Mouse (Mus musculus) left cerebral cortex, postnatal 4 days (tissue): ENCODE data around the gene Hist1h1e. TPM values are rescaled to one million over a fixed set of nuclear protein-coding genes. Genes with fewer than 3 reads are reported as not detected.
"Not testable (repeated sequence)": the region's sequence is repeated elsewhere in the genome, so short reads cannot be mapped to it uniquely, and the experiment has no call there.

Source experiments
- DNase-seq: peaks from one replicate; pipeline ENCODE4 v3.0.0-alpha.2; 2022
- intact Hi-C: fragments of 180-260 bp; cut with DNase I; formaldehyde crosslinking; loops from one replicate; pipeline ENCODE4 v1.15.1; 2025
- microRNA-seq: library from miRNA; unstranded; fragments of <30 nt; microRNA quantifications from one replicate; pipeline ENCODE4 v1.2.0, GENCODE M21; 2022
- total RNA-seq, 2 experiments: library from RNA; stranded (reverse); gene quantifications; 2 replicates each; pipeline ENCODE4 v1.2.3; 2021

Gene Hist1h1e
- total RNA-seq, 2 experiments from 2014 or later = 112 to 117 TPM

- DNase-seq = peak; percentile 91
- intact Hi-C loops = not testable (repeated sequence)
Measured at GRCm38 (mm10) chr13:23573898-23574524, 48.3 kb downstream of the Hist1h1e start, which contains the start of the genes Hist1h2bf and Hist1h2ad. Gene Hist1h2bf (minus strand): TSS chr13:23574196. Gene Hist1h2ad (plus strand): TSS chr13:23574381.

DNA sequence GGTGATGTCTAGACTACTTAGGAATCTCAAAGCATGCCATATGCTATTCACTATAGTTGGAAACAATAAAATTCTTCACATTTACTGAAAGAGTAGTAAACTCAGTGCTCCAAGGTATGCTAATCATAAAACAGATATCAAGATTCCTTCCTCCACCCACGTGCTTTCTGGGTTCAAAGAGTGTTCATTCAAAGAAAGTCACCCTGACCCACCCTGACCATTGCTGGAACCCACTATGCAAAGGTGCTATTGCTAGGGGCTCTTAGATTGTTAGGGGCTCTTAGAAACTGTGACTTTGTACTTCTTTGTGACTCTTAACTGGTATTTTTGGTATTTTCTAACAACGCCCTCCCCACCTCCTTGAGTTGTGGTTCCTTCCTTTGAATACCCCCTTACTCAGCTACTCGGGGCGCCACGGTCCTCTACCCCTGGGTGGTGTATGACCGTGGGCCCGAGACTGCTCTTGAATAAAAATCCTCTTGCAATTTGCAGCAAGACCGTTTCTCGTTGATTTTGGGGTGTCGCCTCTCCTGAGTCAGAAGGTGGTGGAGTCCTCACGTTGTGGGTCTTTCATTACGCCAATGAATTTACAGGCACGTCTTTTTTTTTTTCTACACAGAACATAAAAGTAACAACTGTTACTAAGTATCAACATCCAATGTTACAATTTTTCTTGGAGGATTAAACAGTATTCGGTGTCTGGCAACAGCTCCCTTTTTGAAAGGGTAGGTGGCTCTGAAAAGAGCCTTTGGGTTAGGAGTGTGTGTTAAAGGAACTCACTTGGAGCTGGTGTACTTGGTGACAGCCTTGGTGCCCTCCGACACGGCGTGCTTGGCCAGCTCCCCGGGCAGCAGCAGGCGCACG is 49.1 kb downstream of the Hist1h1e start:
- intact Hi-C loops, DNase-seq: not testable (repeated sequence)

DNA sequence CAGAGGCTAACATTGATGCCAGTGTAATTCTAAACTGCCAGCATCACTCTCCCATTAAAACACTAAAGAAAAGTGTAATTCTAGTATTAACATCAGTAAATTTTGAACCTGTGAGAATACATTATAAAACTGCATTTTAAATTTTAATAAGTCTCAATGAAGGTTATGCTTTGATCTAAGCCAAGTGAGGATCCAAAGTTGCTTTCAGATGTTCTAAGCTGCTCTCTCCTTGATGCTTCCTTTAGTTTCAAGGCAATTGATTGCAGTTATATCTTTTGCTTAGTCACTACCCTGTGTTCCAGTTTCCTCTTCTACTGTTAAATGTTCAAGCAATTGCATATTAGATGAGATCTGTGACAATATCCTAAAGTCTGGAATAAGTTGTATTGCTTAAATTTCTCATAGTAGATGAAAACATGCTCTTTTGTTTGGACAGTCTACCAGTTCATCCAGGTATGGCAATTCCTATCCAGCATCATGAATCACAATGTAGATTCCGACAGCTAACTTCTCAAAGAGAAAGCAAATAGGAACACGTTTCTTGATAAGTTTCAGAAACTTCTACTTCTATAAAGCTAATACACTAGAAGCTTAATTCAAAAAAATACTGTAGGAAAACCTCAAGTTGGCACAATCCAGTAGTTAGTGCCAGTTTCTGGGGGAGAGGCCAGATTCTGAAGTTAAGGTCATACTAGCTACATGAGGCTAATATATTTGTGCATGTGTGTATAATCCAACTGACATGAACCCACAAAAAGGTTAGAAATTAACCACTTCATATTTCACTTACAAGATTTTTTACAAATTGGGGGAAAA is 49.9 kb downstream of the Hist1h1e start:
- intact Hi-C loops = no loop called here
- DNase-seq = no peak

DNA sequence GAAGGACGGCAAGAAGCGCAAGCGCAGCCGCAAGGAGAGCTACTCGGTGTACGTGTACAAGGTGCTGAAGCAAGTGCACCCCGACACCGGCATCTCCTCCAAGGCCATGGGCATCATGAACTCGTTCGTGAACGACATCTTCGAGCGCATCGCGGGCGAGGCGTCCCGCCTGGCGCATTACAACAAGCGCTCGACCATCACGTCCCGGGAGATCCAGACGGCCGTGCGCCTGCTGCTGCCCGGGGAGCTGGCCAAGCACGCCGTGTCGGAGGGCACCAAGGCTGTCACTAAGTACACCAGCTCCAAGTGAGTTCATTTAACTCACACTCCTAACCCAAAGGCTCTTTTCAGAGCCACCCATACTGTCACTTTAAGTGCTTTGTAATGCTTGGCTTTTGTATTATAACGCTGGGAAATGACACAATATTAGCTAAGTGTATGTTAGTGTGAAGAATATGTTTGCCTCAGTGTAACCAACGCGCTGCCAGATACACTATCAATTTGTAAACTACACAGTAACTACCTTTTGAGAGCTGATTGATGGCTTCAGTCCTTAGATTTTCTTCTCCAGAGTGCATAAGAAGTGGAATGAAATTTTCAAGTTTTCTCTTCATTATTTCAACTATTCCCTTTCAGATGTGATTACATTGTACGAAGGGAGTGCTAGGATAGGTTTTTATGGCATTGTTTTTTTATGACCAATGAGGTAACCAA is 50.7 kb downstream of the Hist1h1e start:
- DNase-seq = not testable (repeated sequence)

GRCm38 (mm10) chr13:23571022-23571503 is 51.3 kb downstream of the Hist1h1e start, which contains the start of the genes Hist1h2ae and Hist1h2bg:
Gene Hist1h2ae (minus strand): TSS chr13:23571220.
Gene Hist1h2bg (plus strand): TSS chr13:23571396.
- DNase-seq = peak; percentile 57
- intact Hi-C loops = no loop called here

More for the DNA sequence above, 50.7 kb downstream of the Hist1h1e start:
- intact Hi-C loops = not testable (repeated sequence)

Small RNA genes lying within 50 kb of the gene (microRNA-seq; reads per million reads assigned to microRNA genes)
- gene Gm44359 (not detected), gene Gm44394 (not detected)

Other genes with a start within 250 kb of the Hist1h1e start
- gene Abt1, start 198.7 kb downstream of the Hist1h1e start, total RNA-seq = 1 to 10 TPM; 5.6 to 6.1 TPM
- gene Btn1a1, start 156.7 kb downstream of the Hist1h1e start, total RNA-seq = not detected
- not detected for gene Btn2a2, start 133.7 kb downstream of the Hist1h1e start, total RNA-seq
- 100 to 1,000 TPM; 441 to 470 TPM for gene Hist1h4h, start 91.5 kb downstream of the Hist1h1e start, total RNA-seq
- gene Hist1h2af, start 88.7 kb downstream of the Hist1h1e start, total RNA-seq = 10 to 100 TPM; 74.6 to 86.0 TPM
- gene Hist1h3g, start 87.1 kb downstream of the Hist1h1e start, total RNA-seq = 10 to 100 TPM; 22.0 to 28.6 TPM
- gene Hist1h2bh, start 79.2 kb downstream of the Hist1h1e start, total RNA-seq = 1 to 10 TPM; 4.5 to 6.1 TPM
- 10 to 100 TPM; 42.2 to 44.0 TPM for gene Hist1h3f, start 78.5 kb downstream of the Hist1h1e start, total RNA-seq
- 100 to 1,000 TPM; 224 to 235 TPM for gene Hist1h4f, start 70.9 kb downstream of the Hist1h1e start, total RNA-seq
- 10 to 100 TPM; 12.0 to 12.4 TPM for gene Hist1h1d, start 69.3 kb downstream of the Hist1h1e start, total RNA-seq
- 100 to 1,000 TPM; 130 to 134 TPM for gene Hist1h3e, start 60.2 kb downstream of the Hist1h1e start, total RNA-seq
- 10 to 100 TPM; 24.5 to 31.0 TPM for gene Hist1h2ae, start 51.3 kb downstream of the Hist1h1e start, total RNA-seq
- 100 to 1,000 TPM; 203 to 225 TPM for gene Hist1h2bg, start 51.2 kb downstream of the Hist1h1e start, total RNA-seq
- 100 to 1,000 TPM in 1 of 2 experiments, 10 to 100 TPM in 1; 87.5 to 105 TPM for gene Hist1h2bf, start 48.4 kb downstream of the Hist1h1e start, total RNA-seq
- 10 to 100 TPM; 18.6 to 25.5 TPM for gene Hist1h2ad, start 48.2 kb downstream of the Hist1h1e start, total RNA-seq
- gene Hist1h3d, start 46.8 kb downstream of the Hist1h1e start, total RNA-seq = 10 to 100 TPM; 18.8 to 24.3 TPM
- 100 to 1,000 TPM; 177 to 192 TPM for gene Hist1h4d, start 41.0 kb downstream of the Hist1h1e start, total RNA-seq
- 10 to 100 TPM; 13.0 to 16.9 TPM for gene Hist1h2be, start 1.4 kb downstream of the Hist1h1e start, total RNA-seq
- gene Hist1h2ac, start 61.4 kb upstream of the Hist1h1e start, total RNA-seq = 1 to 10 TPM; 4.8 to 5.4 TPM
- gene Hist1h2bc, start 61.6 kb upstream of the Hist1h1e start, total RNA-seq = 10 to 100 TPM; 16.7 to 17.0 TPM
- gene Hist1h1t, start 73.3 kb upstream of the Hist1h1e start, total RNA-seq = not detected
- gene Hist1h4c, start 75.9 kb upstream of the Hist1h1e start, total RNA-seq = 100 to 1,000 TPM; 109 to 126 TPM
- gene Hfe, start 88.3 kb upstream of the Hist1h1e start, total RNA-seq = 1 to 10 TPM; 1.7 to 2.3 TPM
- 100 to 1,000 TPM; 154 to 166 TPM for gene Hist1h1c, start 116.2 kb upstream of the Hist1h1e start, total RNA-seq
- gene Hist1h3c, start 123.0 kb upstream of the Hist1h1e start, total RNA-seq = 10 to 100 TPM; 39.8 to 41.0 TPM
- 10 to 100 TPM; 62.4 to 81.1 TPM for gene Hist1h2bb, start 124.2 kb upstream of the Hist1h1e start, total RNA-seq
- 100 to 1,000 TPM; 116 to 120 TPM for gene Hist1h2ab, start 128.6 kb upstream of the Hist1h1e start, total RNA-seq
- 100 to 1,000 TPM in 1 of 2 experiments, 10 to 100 TPM in 1; 95.4 to 102 TPM for gene Hist1h3b, start 129.7 kb upstream of the Hist1h1e start, total RNA-seq
- 100 to 1,000 TPM; 139 to 151 TPM for gene Hist1h4b, start 134.5 kb upstream of the Hist1h1e start, total RNA-seq
- gene Hist1h4a, start 138.7 kb upstream of the Hist1h1e start, total RNA-seq = 100 to 1,000 TPM; 134 to 137 TPM
- 100 to 1,000 TPM; 114 to 125 TPM for gene Hist1h3a, start 139.8 kb upstream of the Hist1h1e start, total RNA-seq
- gene Hist1h1a, start 141.1 kb upstream of the Hist1h1e start, total RNA-seq = 10 to 100 TPM; 62.9 to 79.4 TPM
- not detected for gene Trim38, start 147.4 kb upstream of the Hist1h1e start, total RNA-seq
- gene Slc17a2, start 184.4 kb upstream of the Hist1h1e start, total RNA-seq = not detected
- under 1 TPM in 1 of 2 experiments, not detected in 1; 0.10 TPM for gene Slc17a3, start 216.9 kb upstream of the Hist1h1e start, total RNA-seq
- gene Slc17a1, start 245.2 kb upstream of the Hist1h1e start, total RNA-seq = not detected